Mouse (Mus musculus) midbrain, embryonic 10.5 days (tissue): ENCODE data around the gene Il27ra. TPM values are rescaled to one million over a fixed set of nuclear protein-coding genes. Genes with fewer than 3 reads are reported as not detected.
"Not testable (repeated sequence)": the region's sequence is repeated elsewhere in the genome, so short reads cannot be mapped to it uniquely, and the experiment has no call there.

ENCODE experiments used
- DNase-seq: peaks from one replicate; pipeline ENCODE4 v3.0.0-alpha.2; 2017; ENCODE audit warnings: low spot score
- H3K27ac ChIP-seq: fragments of 300-500 bp; sonication (generic); replicated peaks from 2 replicates; pipeline ENCODE4 v1.5.1; 2016; ENCODE audit warnings: mild to moderate bottlenecking
- H3K27me3 ChIP-seq: fragments of 300-500 bp; sonication (generic); 2 replicates; pipeline ENCODE4 v1.6.1; 2016; ENCODE audit warnings: low read depth, mild to moderate bottlenecking; ENCODE audit not compliant: poor library complexity, severe bottlenecking
- H3K36me3 ChIP-seq: fragments of 300-500 bp; sonication (generic); 2 replicates; pipeline ENCODE4 v1.6.1; 2016; ENCODE audit warnings: mild to moderate bottlenecking, moderate library complexity
- H3K4me1 ChIP-seq: fragments of 300-500 bp; sonication (generic); 2 replicates; pipeline ENCODE4 v1.6.1; 2016
- H3K4me3 ChIP-seq: fragments of 300-500 bp; sonication (generic); 2 replicates; pipeline ENCODE4 v1.5.1; 2016; ENCODE audit warnings: mild to moderate bottlenecking, moderate library complexity
- H3K9me3 ChIP-seq: fragments of 300-500 bp; sonication (generic); replicated peaks from 2 replicates; pipeline ENCODE4 v1.6.1; 2016; ENCODE audit warnings: mild to moderate bottlenecking
- WGBS: fragments of 180-500 bp; shearing (Covaris S2); methylation state at CpG from one replicate; pipeline ENCODE4 v1.1.7; 2016; 5-methylcytosine and 5-hydroxymethylcytosine counted together
- polyA plus RNA-seq: library from polyadenylated mRNA; unstranded; fragments of >200 nt; fragmentation: Nextera tagmentation; extraction: Ambion mirVana; gene quantifications from 2 replicates; pipeline ENCODE4 v1.2.1, GENCODE M21; 2016

Gene Il27ra
- polyA plus RNA-seq, 1 experiment from 2014 or later: 0.17 TPM

DNA sequence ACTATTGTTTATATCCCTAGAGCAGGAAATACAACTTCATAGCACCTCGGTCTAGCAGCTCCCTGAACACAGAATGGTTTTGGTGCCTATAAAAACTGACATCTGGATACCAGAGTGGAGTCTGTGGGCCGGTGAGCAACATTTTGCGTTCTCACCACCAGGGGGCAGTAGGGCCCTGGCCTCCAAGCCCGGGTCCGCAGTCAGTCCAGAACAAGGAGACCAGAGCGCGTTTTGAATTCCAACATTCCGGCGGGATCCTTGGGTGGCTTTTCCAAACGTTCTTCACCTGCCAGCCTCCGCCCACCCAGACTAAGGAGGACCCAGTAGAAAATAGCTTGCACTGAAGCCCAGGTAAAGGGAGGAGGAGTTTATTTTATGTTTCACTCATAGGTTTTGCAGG lies 32.5 kb downstream of the Il27ra start:
- H3K4me1 ChIP-seq: peaks cover 42% of the 10 kb centered on the region
- H3K9me3 ChIP-seq: no peaks in the 10 kb centered on the region
- H3K4me3 ChIP-seq: peak overlapping the region; percentile 67
- no peak overlapping the region for H3K27ac ChIP-seq
- H3K27me3 ChIP-seq: peaks cover 55% of the 10 kb centered on the region
- 3% methylated on average over 11 of the region's 11 CpGs for WGBS
- DNase-seq: peak; percentile 89
- H3K36me3 ChIP-seq: no peaks in the 10 kb centered on the region

DNA sequence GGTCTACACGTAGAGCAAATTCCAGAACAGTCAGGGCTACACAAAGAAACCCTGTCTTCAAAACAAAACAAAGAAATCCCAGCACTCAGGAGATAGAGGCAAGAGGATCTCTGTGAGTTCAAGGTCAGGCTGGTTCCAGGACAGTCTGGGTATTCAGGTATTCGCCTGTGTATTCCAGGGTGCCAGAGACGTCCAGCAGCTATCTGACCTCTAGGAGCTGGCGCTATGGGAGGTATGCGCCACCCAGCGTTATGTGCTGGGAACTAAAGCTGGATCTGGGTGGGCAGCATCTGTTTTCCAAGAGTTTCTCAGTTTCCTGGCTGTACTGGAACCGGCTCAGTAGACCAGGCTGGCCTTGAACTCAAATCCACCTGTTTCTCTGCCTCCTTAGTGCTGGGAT lies 34.0 kb downstream of the Il27ra start:
- no peak for DNase-seq
- H3K27ac ChIP-seq: no peak overlapping the region
- WGBS: 34% methylated on average over 7 of the region's 7 CpGs

GRCm38 (mm10) chr8:84005502-84005901 lies 36.9 kb downstream of the Il27ra start:
- Histone ChIP-seq H3K27me3 (peaks cover 51% of the 10 kb centered on the region), H3K4me1 (peaks cover 44% of the 10 kb centered on the region), H3K36me3 (peaks cover 18% of the 10 kb centered on the region)
- H3K27ac ChIP-seq, DNase-seq, H3K4me3 ChIP-seq, H3K9me3 ChIP-seq: not testable (repeated sequence)
- WGBS: 93% methylated on average over 7 of the region's 7 CpGs

More for the DNA sequence above, 34.0 kb downstream of the Il27ra start:
- H3K36me3 ChIP-seq: no peaks in the 10 kb centered on the region
- no peaks in the 10 kb centered on the region for H3K9me3 ChIP-seq
- H3K4me3 ChIP-seq: no peak overlapping the region
- H3K27me3 ChIP-seq: peaks cover 51% of the 10 kb centered on the region
- H3K4me1 ChIP-seq: peaks cover 55% of the 10 kb centered on the region

- H3K27ac ChIP-seq: peak overlapping the region; percentile 83
- 1% methylated on average over 30 of the region's 30 CpGs for WGBS
These were observed 37.7 kb downstream of the Il27ra start for GRCm38 (mm10) chr8:84004533-84005201.

DNA sequence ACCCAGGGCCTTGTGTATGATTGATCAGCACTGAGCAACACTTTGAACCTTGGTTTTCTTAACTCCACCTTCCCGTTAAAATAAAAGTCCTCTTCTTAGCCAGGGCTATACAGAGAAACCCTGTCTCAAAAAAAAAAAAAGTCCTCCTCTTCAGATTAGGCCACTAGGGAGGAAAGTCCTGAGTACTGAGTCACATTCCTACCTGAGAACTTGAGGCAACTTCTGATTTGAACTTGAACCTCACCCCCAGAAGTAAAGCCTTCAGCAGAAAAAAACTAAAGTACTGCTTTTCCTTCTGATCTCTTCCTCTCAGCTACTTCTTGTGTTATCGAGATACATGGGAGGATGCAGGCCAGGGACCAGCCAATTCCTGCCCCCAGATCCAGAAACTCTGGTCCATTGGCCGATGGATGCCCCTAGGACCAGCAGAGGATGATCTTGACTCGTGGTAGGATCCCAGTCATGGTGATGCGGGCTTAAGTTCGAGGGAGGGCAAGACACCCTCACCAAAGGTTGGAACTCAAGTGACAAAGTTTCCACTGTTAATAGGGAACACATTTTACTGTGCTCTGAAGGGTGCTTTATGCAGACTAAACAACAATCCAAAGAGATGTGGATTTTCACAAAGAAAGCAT lies 38.7 kb downstream of the Il27ra start:
- no peak for DNase-seq
- no peaks in the 10 kb centered on the region for H3K9me3 ChIP-seq
- H3K4me1 ChIP-seq: peaks cover 48% of the 10 kb centered on the region
- H3K27me3 ChIP-seq: peaks cover 57% of the 10 kb centered on the region
- H3K4me3 ChIP-seq: peak overlapping the region; percentile 70
- WGBS: 79% methylated on average over 6 of the region's 6 CpGs
- H3K36me3 ChIP-seq: peaks cover 33% of the 10 kb centered on the region
- peak overlapping the region; percentile 83; the same call in 1 of the 2 replicates for H3K27ac ChIP-seq

More at GRCm38 (mm10) chr8:84004533-84005201, 37.7 kb downstream of the Il27ra start:
- peaks cover 26% of the 10 kb centered on the region for H3K36me3 ChIP-seq
- peak; percentile 90 for DNase-seq
- H3K4me3 ChIP-seq: peak overlapping the region; percentile 70
- peaks cover 51% of the 10 kb centered on the region for H3K27me3 ChIP-seq
- peaks cover 40% of the 10 kb centered on the region for H3K4me1 ChIP-seq
- no peaks in the 10 kb centered on the region for H3K9me3 ChIP-seq

- H3K36me3 ChIP-seq: peaks cover 33% of the 10 kb centered on the region
- 53% methylated on average over 12 of the region's 12 CpGs for WGBS
- peak overlapping the region; percentile 24; the same call in 1 of the 2 replicates for H3K4me3 ChIP-seq
- DNase-seq: no peak
- H3K9me3 ChIP-seq: no peaks in the 10 kb centered on the region
- H3K27ac ChIP-seq: no peak overlapping the region
- peaks cover 57% of the 10 kb centered on the region for H3K27me3 ChIP-seq
- peaks cover 52% of the 10 kb centered on the region for H3K4me1 ChIP-seq
These were observed 39.3 kb downstream of the Il27ra start for GRCm38 (mm10) chr8:84002957-84003611.

GRCm38 (mm10) chr8:84001281-84002000 lies 40.9 kb downstream of the Il27ra start, which contains the start of gene 1700067K01Rik:
1700067K01Rik (plus strand) TSS chr8:84001502.
- peaks cover 57% of the 10 kb centered on the region for H3K27me3 ChIP-seq
- H3K9me3 ChIP-seq: no peaks in the 10 kb centered on the region
- WGBS: 17% methylated on average over 61 of the region's 61 CpGs
- peaks cover 56% of the 10 kb centered on the region for H3K4me1 ChIP-seq
- peak within 1 kb of the TSS; percentile 43 for H3K4me3 ChIP-seq
- peak within 1 kb of the TSS; percentile 42 for H3K27ac ChIP-seq
- peaks cover 33% of the 10 kb centered on the region for H3K36me3 ChIP-seq
- DNase-seq: peak; percentile 37

- 89% methylated on average over 2 of the region's 2 CpGs for WGBS
- H3K4me1 ChIP-seq: peaks cover 62% of the 10 kb centered on the region
These were observed 42.6 kb downstream of the Il27ra start for GRCm38 (mm10) chr8:83999825-84000224.

DNA sequence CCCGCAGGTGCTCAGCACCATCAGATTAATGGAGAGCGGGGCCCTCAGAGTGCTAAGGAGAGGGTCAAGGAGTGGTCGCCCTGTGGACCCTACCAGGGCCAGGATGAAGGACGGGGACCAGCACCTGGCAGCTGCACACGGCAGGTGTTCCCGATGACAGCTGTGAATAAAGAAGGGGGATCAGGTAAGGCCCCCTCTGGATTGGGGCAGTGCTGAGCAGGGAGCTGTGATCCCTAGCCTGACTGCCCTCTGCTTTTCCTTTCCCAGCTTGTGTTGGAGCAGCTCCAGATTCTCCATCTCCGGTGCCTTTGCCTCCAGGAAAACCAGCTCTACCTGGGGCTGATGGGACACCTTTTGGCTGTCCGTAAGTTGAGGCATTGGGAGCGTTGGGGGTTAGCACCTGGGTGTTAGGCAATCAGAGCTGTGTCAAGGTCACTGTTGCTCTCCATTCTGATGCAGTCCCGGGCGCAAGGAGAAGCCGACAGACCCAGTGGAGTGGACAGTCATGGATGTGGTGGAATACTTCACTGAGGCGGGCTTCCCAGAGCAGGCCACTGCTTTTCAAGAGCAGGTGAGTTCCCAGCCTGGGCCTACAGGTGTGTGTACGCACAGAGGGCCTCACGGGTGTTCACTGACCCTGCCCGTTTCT lies 43.2 kb downstream of the Il27ra start:
- H3K4me1 ChIP-seq: peaks cover 57% of the 10 kb centered on the region
- H3K36me3 ChIP-seq: peaks cover 44% of the 10 kb centered on the region
- peak overlapping the region; percentile 83; the same call in 1 of the 2 replicates for H3K27ac ChIP-seq
- no peak for DNase-seq
- H3K27me3 ChIP-seq: peaks cover 66% of the 10 kb centered on the region
- WGBS: 71% methylated on average over 16 of the region's 16 CpGs
- H3K9me3 ChIP-seq: no peaks in the 10 kb centered on the region
- H3K4me3 ChIP-seq: peak overlapping the region; percentile 87

More at GRCm38 (mm10) chr8:83999825-84000224, 42.6 kb downstream of the Il27ra start:
- DNase-seq: no peak
- H3K4me3 ChIP-seq: peak overlapping the region; percentile 87; the same call in 1 of the 2 replicates
- no peak overlapping the region for H3K27ac ChIP-seq
- peaks cover 65% of the 10 kb centered on the region for H3K27me3 ChIP-seq
- H3K9me3 ChIP-seq: no peaks in the 10 kb centered on the region
- peaks cover 37% of the 10 kb centered on the region for H3K36me3 ChIP-seq

DNA sequence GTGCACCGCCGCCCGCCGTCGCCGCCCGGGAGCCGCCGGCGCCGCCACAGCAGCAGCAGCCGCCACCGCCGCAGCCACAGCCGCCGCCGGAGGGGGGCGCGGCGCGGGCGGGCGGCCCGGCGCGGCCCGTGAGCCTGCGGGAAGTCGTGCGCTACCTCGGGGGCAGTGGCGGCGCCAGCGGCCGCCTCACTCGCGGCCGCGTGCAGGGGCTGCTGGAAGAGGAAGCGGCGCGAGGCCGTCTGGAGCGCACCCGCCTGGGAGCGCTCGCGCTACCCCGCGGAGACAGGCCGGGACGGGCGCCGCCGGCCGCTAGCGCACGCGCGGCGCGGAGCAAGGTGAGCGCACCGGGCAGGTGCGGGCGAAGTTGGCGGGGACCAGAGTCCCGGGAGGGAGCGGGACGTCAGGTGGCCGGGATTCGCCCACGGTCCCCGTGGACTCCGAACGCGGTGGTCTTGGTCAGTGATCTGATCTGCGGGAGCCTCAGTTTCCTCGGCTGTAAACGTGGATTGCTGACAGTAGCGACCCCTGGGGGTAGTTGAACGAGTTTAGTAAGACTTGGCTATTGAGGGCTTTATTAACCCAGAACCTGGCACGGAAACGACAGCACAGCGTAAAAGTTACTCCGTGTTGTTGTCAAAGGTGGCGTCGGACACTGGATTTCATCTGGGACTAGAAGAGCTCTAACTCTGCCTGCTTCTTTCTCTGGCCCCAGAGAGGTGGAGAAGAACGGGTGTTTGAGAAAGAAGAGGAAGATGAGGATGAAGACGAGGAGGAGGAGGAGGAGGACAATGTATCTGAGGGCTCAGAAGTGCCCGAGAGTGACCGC lies 43.9 kb downstream of the Il27ra start:
- H3K27me3 ChIP-seq: peaks cover 58% of the 10 kb centered on the region
- H3K36me3 ChIP-seq: peaks cover 50% of the 10 kb centered on the region
- DNase-seq: peak; percentile 73
- H3K27ac ChIP-seq: peak overlapping the region; percentile 83
- 10% methylated on average over 92 of the region's 92 CpGs for WGBS
- H3K9me3 ChIP-seq: no peaks in the 10 kb centered on the region
- H3K4me3 ChIP-seq: peak overlapping the region; percentile 87
- H3K4me1 ChIP-seq: peaks cover 49% of the 10 kb centered on the region

DNA sequence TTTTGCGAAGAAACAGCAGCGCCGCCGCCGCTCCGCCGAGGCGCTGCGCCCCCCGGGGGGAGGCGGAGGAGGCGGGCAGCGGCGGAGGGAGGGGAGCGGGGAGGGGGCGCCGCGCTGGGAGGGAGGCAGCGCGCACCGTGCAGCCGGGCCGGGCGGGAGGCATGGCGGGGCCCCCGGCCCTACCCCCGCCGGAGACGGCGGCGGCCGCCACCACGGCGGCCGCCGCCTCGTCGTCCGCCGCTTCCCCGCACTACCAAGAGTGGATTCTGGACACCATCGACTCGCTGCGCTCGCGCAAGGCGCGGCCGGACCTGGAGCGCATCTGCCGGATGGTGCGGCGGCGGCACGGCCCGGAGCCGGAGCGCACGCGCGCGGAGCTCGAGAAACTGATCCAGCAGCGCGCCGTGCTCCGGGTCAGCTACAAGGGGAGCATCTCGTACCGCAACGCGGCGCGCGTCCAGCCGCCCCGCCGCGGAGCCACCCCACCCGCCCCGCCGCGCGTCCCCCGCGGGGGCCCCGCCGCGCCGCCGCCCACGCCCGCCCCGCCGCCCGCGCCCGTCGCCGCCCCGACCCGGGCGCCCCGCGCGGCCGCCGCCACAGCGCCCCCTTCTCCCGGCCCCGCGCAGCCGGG lies 44.8 kb downstream of the Il27ra start, which contains the start of gene Samd1:
Gene Samd1, plus strand, starts transcription at position 162 of the 631 bp plus-strand sequence.
- Histone ChIP-seq H3K9me3 (no peaks in the 10 kb centered on the region), H3K36me3 (peaks cover 57% of the 10 kb centered on the region), H3K27ac (peak within 1 kb of the TSS; percentile 94), H3K4me1 (peaks cover 41% of the 10 kb centered on the region), H3K27me3 (peaks cover 50% of the 10 kb centered on the region), H3K4me3 (peak within 1 kb of the TSS; percentile 87)
- WGBS: 11% methylated on average over 101 of the region's 112 CpGs
- DNase-seq: peak; percentile 68
